In genomic region chr15:94801462-94801861, GRCm38 (mm10) we compare ENCODE assay signal across 26 mouse cellular contexts.
DNase-seq lines count a peak whose midpoint lies in the region; ATAC-seq and TF ChIP-seq lines count a peak whose summit lies in the region.
"Had no signal": no experiment of that assay in that cellular context is flagged by ENCODE, and none has a peak within 500 bp of the region (broad histone marks: within the 10 kb centered on the region; RNA-seq: fewer than 3 reads in every experiment).

No protein-coding gene starts in this region.

- no peaks in the 10 kb centered on the region for H3K9me3 ChIP-seq in midbrain, embryonic 14.5 days (ENCODE audit: control insufficient read depth, low read length)
- H3K9me3 ChIP-seq in midbrain, embryonic 10.5 days (replicated peaks) = no peaks in the 10 kb centered on the region
- H3K9me3 ChIP-seq: embryonic facial prominence, embryonic 13.5 days; heart, embryonic 15.5 days had no signal

- H3K27me3 ChIP-seq in midbrain, embryonic 14.5 days (ENCODE audit: control insufficient read depth, insufficient read depth, low read length) = no peaks in the 10 kb centered on the region
- no peaks in the 10 kb centered on the region for H3K27me3 ChIP-seq in midbrain, embryonic 10.5 days (ENCODE audit: low read depth, poor library complexity, severe bottlenecking)
- H3K27me3 ChIP-seq in small intestine, adult 2 months (ENCODE audit: control insufficient read depth, insufficient read depth, low read length) = no peaks in the 10 kb centered on the region
- H3K27me3 ChIP-seq: embryonic facial prominence, embryonic 13.5 days had no signal

- H3K4me3 ChIP-seq in midbrain, embryonic 14.5 days (replicated peaks; ENCODE audit: low read depth, low read length) = no peak overlapping the region
- H3K4me3 ChIP-seq in midbrain, embryonic 10.5 days = no peak overlapping the region
- peak overlapping the region; percentile 45 for H3K4me3 ChIP-seq in small intestine, adult 2 months (ENCODE audit: low read depth, low read length)
- H3K4me3 ChIP-seq: embryonic facial prominence, embryonic 13.5 days; gastrocnemius, adult 2 months; heart, embryonic 12.5 days; heart, embryonic 15.5 days had no signal

- no peak overlapping the region for H3K9ac ChIP-seq in midbrain, embryonic 14.5 days (replicated peaks; ENCODE audit: low read length)
- H3K9ac ChIP-seq: embryonic facial prominence, embryonic 13.5 days; forebrain, postnatal 0 days; heart, embryonic 12.5 days; heart, embryonic 15.5 days; hindbrain, embryonic 14.5 days had no signal

- TF ChIP-seq POLR2A in small intestine, adult 2 months (IDR thresholded peaks at IDR 0.05; ENCODE audit: low read depth, low read length) = no peak

- no peaks in the 10 kb centered on the region for H3K36me3 ChIP-seq in midbrain, embryonic 14.5 days (ENCODE audit: control insufficient read depth, insufficient read depth, low read length)
- H3K36me3 ChIP-seq in midbrain, embryonic 10.5 days = no peaks in the 10 kb centered on the region
- H3K36me3 ChIP-seq in small intestine, adult 2 months (ENCODE audit: control insufficient read depth, insufficient read depth, low read length) = no peaks in the 10 kb centered on the region
- H3K36me3 ChIP-seq: embryonic facial prominence, embryonic 13.5 days; heart, embryonic 12.5 days; heart, embryonic 15.5 days had no signal

- 60% methylated on average over 8 of the region's 8 CpGs for WGBS in midbrain, embryonic 14.5 days
- 68% methylated on average over 8 of the region's 8 CpGs for WGBS in midbrain, embryonic 10.5 days
- WGBS in small intestine, adult 2 months = 63% methylated on average over 8 of the region's 8 CpGs

- peaks cover 2% of the 10 kb centered on the region; the same call in 1 of the 2 replicates for H3K4me1 ChIP-seq in midbrain, embryonic 14.5 days (ENCODE audit: control insufficient read depth, insufficient read depth, low read length)
- H3K4me1 ChIP-seq in midbrain, embryonic 10.5 days = peaks cover 6% of the 10 kb centered on the region
- H3K4me1 ChIP-seq in small intestine, adult 2 months (ENCODE audit: control insufficient read depth, insufficient read depth, insufficient read length, low read length) = no peaks in the 10 kb centered on the region
- H3K4me1 ChIP-seq: embryonic facial prominence, embryonic 13.5 days had no signal

- TF ChIP-seq CTCF in small intestine, adult 2 months (IDR thresholded peaks at IDR 0.05; ENCODE audit: extremely low read depth, insufficient read length, insufficient replicate concordance, low read depth, low read length) = no peak

- no peak overlapping the region for H3K27ac ChIP-seq in midbrain, embryonic 14.5 days (replicated peaks; ENCODE audit: low read depth, low read length)
- no peak overlapping the region for H3K27ac ChIP-seq in midbrain, embryonic 10.5 days (replicated peaks)
- no peak overlapping the region for H3K27ac ChIP-seq in small intestine, adult 2 months (ENCODE audit: insufficient read depth, low read depth, low read length)
- H3K27ac ChIP-seq: embryonic facial prominence, embryonic 13.5 days; gastrocnemius, adult 2 months; heart, embryonic 15.5 days; hindbrain, embryonic 14.5 days had no signal

- H3K4me2 ChIP-seq in midbrain, embryonic 14.5 days (ENCODE audit: low read length) = no peak overlapping the region
- H3K4me2 ChIP-seq: embryonic facial prominence, embryonic 13.5 days; heart, embryonic 12.5 days; heart, embryonic 15.5 days; hindbrain, embryonic 14.5 days had no signal

- peak; percentile 28 for DNase-seq in midbrain, embryonic 14.5 days
- no peak for DNase-seq in midbrain, embryonic 10.5 days (ENCODE audit: low spot score)
- DNase-seq in ES-CJ7 (ENCODE audit: low read depth, low spot score) = peak; percentile 15
- DNase-seq in R1 (ENCODE audit: low read depth, low spot score) = peak; percentile 39
- no peak for DNase-seq in layer of hippocampus, postnatal 25 days (ENCODE audit: extremely low spot score in 1 of 2, low spot score in 1 of 2)
- no peak for DNase-seq in heart, postnatal 4 days
- DNase-seq: adrenal gland, adult 2 months; adrenal gland, postnatal 14 days; cerebellum, adult 11 months; cerebellum, adult 2 months; cerebellum, adult 9-11 months; cerebellum, postnatal 25 days; forebrain, postnatal 0 days; gastrocnemius, adult 2 months; gastrocnemius, postnatal 14 days; heart, adult 18-20 months; heart, postnatal 10 days; heart, postnatal 36 days; kidney, adult 18-20 months had no signal

- ATAC-seq in midbrain, embryonic 14.5 days (ENCODE audit: low FRiP score, low TSS enrichment) = no peak
- ATAC-seq: CD4-positive, CD25-positive, alpha-beta regulatory T cell, adult 4 months; forebrain, embryonic 14.5 days; forebrain, postnatal 0 days had no signal

Comparison
In these comparisons a context has a peak if more than half of its experiments do, and no peak if none do; other contexts are left out.
1. DNase-seq: peak in midbrain, embryonic 14.5 days (single experiment), ES-CJ7 (single experiment) and R1 (single experiment); none in midbrain, embryonic 10.5 days (single experiment), layer of hippocampus, postnatal 25 days (0 of 2) and heart, postnatal 4 days (single experiment).